Mouse (Mus musculus) C2C12 (cell line): ENCODE results near the gene Shmt2. TPM values are rescaled to one million over a fixed set of nuclear protein-coding genes. Genes with fewer than 3 reads are reported as not detected.
A peak's percentile ranks its signal among the peaks of the same experiment; 100 is the strongest.

ENCODE experiments used
- H3K27me3 ChIP-seq: one replicate; pipeline ENCODE4 v1.6.1; 2011; ENCODE audit not compliant: control insufficient read depth, insufficient read depth, insufficient read length
- H3K36me3 ChIP-seq: one replicate; pipeline ENCODE4 v1.6.1; 2011; ENCODE audit not compliant: control insufficient read depth, insufficient read depth
- H3K4me3 ChIP-seq: one replicate; pipeline ENCODE4 v1.5.1; 2011; ENCODE audit warnings: mild to moderate bottlenecking, control low read depth; ENCODE audit not compliant: poor library complexity, insufficient read depth, severe bottlenecking
- H3K79me2 ChIP-seq: one replicate; pipeline ENCODE4 v1.6.1; 2011; ENCODE audit not compliant: control insufficient read depth, insufficient read depth
- H3K79me3 ChIP-seq: one replicate; pipeline ENCODE4 v1.6.1; 2011; ENCODE audit warnings: low read depth, control low read depth
- H3ac ChIP-seq: one replicate; pipeline ENCODE3; 2011; ENCODE audit warnings: low read depth; ENCODE audit not compliant: control insufficient read depth, insufficient read length
- CEBPB ChIP-seq: IDR thresholded peaks from one replicate; pipeline ENCODE4 v1.6.1; 2011; ENCODE audit warnings: low read depth, mild to moderate bottlenecking, control low read depth, moderate library complexity
- CTCF ChIP-seq: IDR thresholded peaks from one replicate; pipeline ENCODE4 v1.5.1; 2011; ENCODE audit not compliant: control insufficient read depth, insufficient read depth, insufficient read length
- FOSL1 ChIP-seq: IDR thresholded peaks from one replicate; pipeline ENCODE4 v1.8.0; 2011; ENCODE audit warnings: mild to moderate bottlenecking, low read length; ENCODE audit not compliant: poor library complexity, insufficient read depth, severe bottlenecking
- MAX ChIP-seq: IDR thresholded peaks from one replicate; pipeline ENCODE4 v1.6.1; 2011; ENCODE audit warnings: mild to moderate bottlenecking, control low read depth
- MYOD1 ChIP-seq: IDR thresholded peaks from one replicate; pipeline ENCODE4 v1.6.1; 2011; ENCODE audit warnings: low read depth; ENCODE audit not compliant: control insufficient read depth, insufficient read length
- MYOG ChIP-seq: IDR thresholded peaks from one replicate; pipeline ENCODE4 v1.6.1; 2011; ENCODE audit not compliant: control insufficient read depth, insufficient read length; ENCODE audit errors: extremely low read depth
- USF1 ChIP-seq: IDR thresholded peaks from one replicate; pipeline ENCODE4 v1.6.1; 2011; ENCODE audit warnings: low read depth, mild to moderate bottlenecking, control low read depth, moderate library complexity
- long read RNA-seq, 2 experiments: library from polyadenylated mRNA; unstranded; transcript quantifications; one replicate each; pipeline ENCODE4 v2.0.0; 2019 to 2020
- polyA plus RNA-seq: library from polyadenylated mRNA; unstranded; fragments of >200 nt; fragmentation: generic; extraction: Trizol; gene quantifications from one replicate; pipeline ENCODE4 v1.2.1, GENCODE M21; 2012; ENCODE audit warnings: missing spikeins

Shmt2 gene
- 340 TPM for polyA plus RNA-seq
- long read RNA-seq, experiment 1, transcript Shmt2-206 (12 exons, 2,238 nt): minor isoform, 24 of 161 reads
- long read RNA-seq, experiment 1, transcript Shmt2-201 (12 exons, 2,289 nt): major isoform, 102 of 161 reads
- long read RNA-seq, experiment 1, partial matches to known transcripts: 21 of 161 reads
- long read RNA-seq, experiment 1, other reads (novel, unspliced or antisense): 9 of 161 reads
- long read RNA-seq, experiment 2, transcript Shmt2-206 (12 exons, 2,238 nt): minor isoform, 238 of 1,433 reads
- long read RNA-seq, experiment 2, transcript Shmt2-201 (12 exons, 2,289 nt): major isoform, 1,107 of 1,433 reads
- long read RNA-seq, experiment 2, partial matches to known transcripts: 27 of 1,433 reads
- long read RNA-seq, experiment 2, other reads (novel, unspliced or antisense): 60 of 1,433 reads

DNA sequence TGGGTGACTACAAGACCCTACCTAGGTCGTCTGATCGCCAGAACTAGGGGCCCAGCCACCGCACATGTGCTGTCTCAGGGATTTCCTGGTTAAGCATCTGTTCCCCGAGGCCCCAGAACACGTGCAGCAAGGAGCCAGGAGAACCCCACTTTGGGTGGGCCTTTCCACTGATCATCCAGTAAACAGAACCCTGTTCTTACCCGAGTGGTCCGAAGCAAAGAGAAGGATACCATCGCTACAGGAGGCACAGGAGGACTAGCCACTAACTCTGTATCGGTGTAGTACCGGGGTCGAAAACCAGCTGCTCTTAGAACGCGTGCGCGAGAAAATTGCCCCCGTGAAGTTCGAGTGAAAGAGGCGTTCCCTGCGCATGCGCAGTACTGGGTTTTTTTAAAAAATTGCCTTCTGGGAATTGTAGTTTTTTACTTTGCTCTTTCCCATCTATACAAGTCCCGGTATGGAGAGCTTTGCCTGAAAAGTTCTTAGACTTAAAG lies at the start of gene Shmt2:
Gene Shmt2 (minus strand): TSS at position 357 of the 494 bp plus-strand sequence.
- Histone ChIP-seq H3K79me2 (peaks cover 32% of the 10 kb centered on the region), H3K27me3 (peaks cover 19% of the 10 kb centered on the region), H3K36me3 (peaks cover 35% of the 10 kb centered on the region), H3ac (peak within 1 kb of the TSS; percentile 68), H3K79me3 (peaks cover 23% of the 10 kb centered on the region), H3K4me3 (peak within 1 kb of the TSS; percentile 95)
- TF ChIP-seq CEBPB (no peak), MAX (peak; percentile 81), USF1 (peak; percentile 8)

- Histone ChIP-seq H3K36me3 (peaks cover 98% of the 10 kb centered on the region), H3K4me3 (no peak overlapping the region)
Measured at GRCm38 (mm10) chr10:127570937-127571641, 48.8 kb upstream of the Shmt2 start.

GRCm38 (mm10) chr10:127570384-127570783 lies 48.1 kb upstream of the Shmt2 start:
- Histone ChIP-seq H3K4me3 (no peak overlapping the region), H3K36me3 (peaks cover 95% of the 10 kb centered on the region), H3K27me3 (no peaks in the 10 kb centered on the region), H3ac (no peak overlapping the region), H3K79me2 (no peaks in the 10 kb centered on the region), H3K79me3 (no peaks in the 10 kb centered on the region)
- TF ChIP-seq CTCF (no peak), MYOG (no peak), USF1 (no peak), CEBPB (no peak), MAX (no peak), FOSL1 (no peak), MYOD1 (no peak)

More at GRCm38 (mm10) chr10:127570937-127571641, 48.8 kb upstream of the Shmt2 start:
- Histone ChIP-seq H3K27me3 (no peaks in the 10 kb centered on the region), H3K79me2 (no peaks in the 10 kb centered on the region), H3K79me3 (no peaks in the 10 kb centered on the region), H3ac (no peak overlapping the region)
- no peak for TF ChIP-seq MYOD1
- TF ChIP-seq MYOG: no peak
- TF ChIP-seq FOSL1: no peak
- TF ChIP-seq CTCF: no peak
- no peak for TF ChIP-seq USF1
- no peak for TF ChIP-seq MAX
- TF ChIP-seq CEBPB: no peak

DNA sequence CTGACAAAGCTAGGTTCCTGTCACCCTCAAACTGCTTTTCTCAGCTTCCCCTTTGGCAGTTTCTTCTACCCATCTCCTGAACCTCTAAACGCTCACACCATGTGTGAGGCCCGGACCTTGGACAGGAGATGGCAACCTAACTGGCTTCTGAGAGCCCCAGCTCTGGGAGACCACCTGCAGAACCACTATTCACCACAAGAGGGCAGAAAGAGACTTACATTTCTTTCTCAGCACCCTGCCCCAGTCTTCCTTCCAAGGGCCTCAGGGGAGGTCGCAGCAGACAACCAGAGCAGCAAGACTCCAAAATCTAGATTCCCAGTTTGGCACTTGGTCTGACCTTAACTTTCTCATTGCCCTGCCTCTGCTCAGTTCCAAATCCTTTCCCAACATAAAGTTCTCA lies 47.2 kb upstream of the Shmt2 start:
- TF ChIP-seq MYOD1: no peak
- no peak for TF ChIP-seq CEBPB
- peak; percentile 27 for TF ChIP-seq CTCF
- H3K4me3 ChIP-seq: no peak overlapping the region
- H3K79me3 ChIP-seq: no peaks in the 10 kb centered on the region
- no peak overlapping the region for H3ac ChIP-seq
- H3K79me2 ChIP-seq: no peaks in the 10 kb centered on the region
- no peaks in the 10 kb centered on the region for H3K27me3 ChIP-seq
- H3K36me3 ChIP-seq: peaks cover 93% of the 10 kb centered on the region

- Histone ChIP-seq H3K79me2 (no peaks in the 10 kb centered on the region), H3K27me3 (no peaks in the 10 kb centered on the region), H3K36me3 (peaks cover 93% of the 10 kb centered on the region), H3ac (no peak overlapping the region), H3K4me3 (no peak overlapping the region), H3K79me3 (peaks cover under 1% of the 10 kb centered on the region)
- no peak for TF ChIP-seq MYOG
- no peak for TF ChIP-seq MAX
- no peak for TF ChIP-seq FOSL1
- no peak for TF ChIP-seq CEBPB
- no peak for TF ChIP-seq MYOD1
- TF ChIP-seq USF1: no peak
- no peak for TF ChIP-seq CTCF
Measured at GRCm38 (mm10) chr10:127566553-127567326, 44.5 kb upstream of the Shmt2 start.
